Mouse (Mus musculus): Measurements from ENCODE around the gene Per2. TPM values are rescaled to one million over a fixed set of nuclear protein-coding genes. Genes with fewer than 3 reads are reported as not detected.
A peak's percentile ranks its signal among the peaks of the same experiment; 100 is the strongest.

Gene Per2
- polyA plus RNA-seq (2015; fragmentation: Nextera tagmentation; extraction: Ambion mirVana): 2.4 and 2.8 TPM in 2 replicates

GRCm38 (mm10) chr1:91459059-91459809 lies at the start of gene Per2:
Gene Per2 (minus strand): TSS chr1:91459324.
- Histone ChIP-seq H3K4me1 (replicated peaks; ENCODE audit: control insufficient read depth, insufficient read depth) (peaks cover 27% of the 10 kb centered on the region), H3K27ac (replicated peaks) (peak within 1 kb of the TSS; percentile 98), H3K9ac (ENCODE audit: low read length) (peak within 1 kb of the TSS; percentile 82), H3K9me3 (ENCODE audit: control insufficient read depth, low read length) (no peaks in the 10 kb centered on the region), H3K27me3 (ENCODE audit: control insufficient read depth, insufficient read depth, low read length) (no peaks in the 10 kb centered on the region), H3K4me3 (ENCODE audit: low read depth, low read length) (peak within 1 kb of the TSS; percentile 72), H3K36me3 (ENCODE audit: control insufficient read depth, insufficient read depth, low read length) (no peaks in the 10 kb centered on the region), H3K4me2 (replicated peaks; ENCODE audit: low read depth) (peak within 1 kb of the TSS; percentile 77)
- TF ChIP-seq CTCF (IDR thresholded peaks at IDR 0.05; ENCODE audit: low read depth) (peak; percentile 64), EP300 (optimal IDR thresholded peaks at IDR 0.05) (peak; percentile 64)
- peak; percentile 100 for DNase-seq (ENCODE audit: low spot score)
- peak; percentile 91 for ATAC-seq (ENCODE audit: low FRiP score, low TSS enrichment)
- WGBS: under 1% methylated on average over 83 of the region's 91 CpGs

DNA sequence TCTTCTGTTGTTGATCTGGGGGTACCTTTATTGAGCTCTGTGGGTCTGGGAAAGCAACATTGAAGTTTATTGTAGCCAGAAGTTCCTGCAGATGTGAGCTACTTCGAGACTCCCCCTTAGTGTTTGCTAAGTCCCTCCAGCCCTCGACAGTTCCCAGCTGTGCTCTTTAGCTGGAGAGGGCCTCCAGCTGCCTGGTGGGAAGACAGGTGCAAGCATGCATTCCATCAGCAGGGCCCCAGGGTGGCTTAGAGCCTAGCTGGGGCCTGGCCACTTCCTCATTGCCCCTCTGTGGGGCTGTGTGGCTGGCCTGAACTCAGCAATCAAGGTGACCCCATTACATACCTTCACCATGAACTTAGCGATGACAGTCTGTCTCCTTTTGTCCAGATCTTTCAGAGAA lies 45.5 kb upstream of the Per2 start:
- no peak for DNase-seq (ENCODE audit: low spot score)
- no peak for ATAC-seq (ENCODE audit: low FRiP score, low TSS enrichment)
- Histone ChIP-seq H3K4me1 (replicated peaks; ENCODE audit: control insufficient read depth, insufficient read depth) (no peaks in the 10 kb centered on the region), H3K4me2 (replicated peaks; ENCODE audit: low read depth) (no peak overlapping the region), H3K27me3 (ENCODE audit: control insufficient read depth, insufficient read depth, low read length) (no peaks in the 10 kb centered on the region), H3K27ac (replicated peaks) (no peak overlapping the region), H3K4me3 (ENCODE audit: low read depth, low read length) (no peak overlapping the region), H3K9me3 (ENCODE audit: control insufficient read depth, low read length) (no peaks in the 10 kb centered on the region), H3K9ac (ENCODE audit: low read length) (no peak overlapping the region), H3K36me3 (ENCODE audit: control insufficient read depth, insufficient read depth, low read length) (peaks cover 3% of the 10 kb centered on the region; the same call in 1 of the 2 replicates)
- 35% methylated on average over 3 of the region's 3 CpGs for WGBS
- TF ChIP-seq CTCF (IDR thresholded peaks at IDR 0.05; ENCODE audit: low read depth): no peak

DNA sequence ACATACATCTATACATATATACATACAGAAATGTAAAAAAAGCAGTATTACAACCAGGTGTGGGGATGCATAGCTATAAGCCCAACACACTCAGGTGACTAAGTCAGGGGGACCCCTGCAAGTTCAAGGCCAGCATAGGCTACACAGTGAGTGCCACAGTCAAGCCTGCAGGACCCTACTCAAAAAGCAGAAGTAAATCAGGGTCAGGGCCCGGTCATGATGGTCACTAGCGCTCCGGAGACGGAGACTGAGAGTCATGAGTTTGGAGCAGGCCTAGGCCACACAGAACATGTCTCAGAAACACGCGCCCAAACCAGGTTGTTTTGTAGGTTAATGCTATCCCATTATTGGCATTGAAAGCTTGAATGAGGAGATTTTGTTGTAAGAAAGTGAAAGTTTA lies 39.5 kb upstream of the Per2 start:
- ATAC-seq (ENCODE audit: low FRiP score, low TSS enrichment) (no peak), DNase-seq (ENCODE audit: low spot score) (no peak)
- Histone ChIP-seq H3K27me3 (ENCODE audit: control insufficient read depth, insufficient read depth, low read length) (no peaks in the 10 kb centered on the region), H3K36me3 (ENCODE audit: control insufficient read depth, insufficient read depth, low read length) (no peaks in the 10 kb centered on the region), H3K4me2 (replicated peaks; ENCODE audit: low read depth) (no peak overlapping the region), H3K9ac (ENCODE audit: low read length) (no peak overlapping the region), H3K4me1 (replicated peaks; ENCODE audit: control insufficient read depth, insufficient read depth) (peaks cover 4% of the 10 kb centered on the region; the same call in 1 of the 2 replicates), H3K4me3 (ENCODE audit: low read depth, low read length) (no peak overlapping the region), H3K9me3 (ENCODE audit: control insufficient read depth, low read length) (no peaks in the 10 kb centered on the region), H3K27ac (replicated peaks) (no peak overlapping the region)
- 92% methylated on average over 6 of the region's 6 CpGs for WGBS
- no peak for TF ChIP-seq EP300 (optimal IDR thresholded peaks at IDR 0.05)
- TF ChIP-seq CTCF (IDR thresholded peaks at IDR 0.05; ENCODE audit: low read depth): no peak

- H3K9ac ChIP-seq (ENCODE audit: low read length): peak overlapping the region; percentile 76
Measured at GRCm38 (mm10) chr1:91495321-91495720, 36.2 kb upstream of the Per2 start.

DNA sequence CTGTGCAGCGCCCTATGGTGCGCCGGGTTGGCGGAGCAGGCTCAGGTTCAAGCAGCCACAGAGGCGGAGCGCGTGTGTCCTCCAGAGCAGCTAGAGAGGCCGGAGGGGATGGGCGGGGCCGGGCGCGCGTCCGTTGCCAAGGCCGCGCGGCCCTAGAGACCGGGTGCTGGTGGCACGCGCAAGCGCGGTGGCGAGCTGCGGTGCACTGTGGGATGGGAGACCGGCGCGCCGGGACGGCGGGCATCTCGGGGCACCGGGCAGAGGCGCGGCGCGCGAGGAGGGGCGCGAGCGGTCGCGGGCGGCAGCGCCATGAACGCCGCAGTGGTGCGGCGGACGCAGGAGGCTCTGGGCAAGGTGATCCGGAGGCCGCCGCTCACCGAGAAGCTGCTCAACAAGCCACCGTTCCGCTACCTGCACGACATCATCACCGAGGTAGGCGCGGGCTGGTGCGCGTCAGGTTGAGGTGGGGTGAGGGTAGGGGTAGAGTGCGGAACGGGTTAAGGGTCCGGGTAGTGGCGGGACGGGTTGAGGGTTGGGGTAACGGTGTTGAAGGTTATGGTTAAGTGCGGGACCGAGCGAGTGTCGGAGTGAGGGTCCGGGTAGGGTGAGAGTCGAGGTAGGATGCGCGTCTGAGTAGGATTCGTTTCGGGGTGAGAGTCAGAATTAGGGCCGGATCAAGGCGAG lies 35.5 kb upstream of the Per2 start, which contains the start of gene Traf3ip1:
TSS of gene Traf3ip1 (plus strand) at position 191 of the 684 bp plus-strand sequence.
- WGBS: under 1% methylated on average over 79 of the region's 79 CpGs

More at GRCm38 (mm10) chr1:91495321-91495720, 36.2 kb upstream of the Per2 start:
- peak overlapping the region; percentile 79 for H3K4me2 ChIP-seq (replicated peaks; ENCODE audit: low read depth)
- H3K4me3 ChIP-seq (ENCODE audit: low read depth, low read length): peak overlapping the region; percentile 83
- DNase-seq (ENCODE audit: low spot score) (no peak), ATAC-seq (ENCODE audit: low FRiP score, low TSS enrichment) (no peak)
- peaks cover 4% of the 10 kb centered on the region; the same call in 1 of the 2 replicates for H3K4me1 ChIP-seq (replicated peaks; ENCODE audit: control insufficient read depth, insufficient read depth)
- TF ChIP-seq EP300 (optimal IDR thresholded peaks at IDR 0.05): no peak
- TF ChIP-seq CTCF (IDR thresholded peaks at IDR 0.05; ENCODE audit: low read depth): no peak
- no peaks in the 10 kb centered on the region for H3K36me3 ChIP-seq (ENCODE audit: control insufficient read depth, insufficient read depth, low read length)
- no peaks in the 10 kb centered on the region for H3K9me3 ChIP-seq (ENCODE audit: control insufficient read depth, low read length)
- no peaks in the 10 kb centered on the region for H3K27me3 ChIP-seq (ENCODE audit: control insufficient read depth, insufficient read depth, low read length)
- H3K27ac ChIP-seq (replicated peaks): no peak overlapping the region
- 31% methylated on average over 5 of the region's 5 CpGs for WGBS

More for the DNA sequence above, 35.5 kb upstream of the Per2 start, which contains the start of gene Traf3ip1:
- Histone ChIP-seq H3K27ac (replicated peaks) (no peak within 1 kb of the TSS), H3K36me3 (ENCODE audit: control insufficient read depth, insufficient read depth, low read length) (no peaks in the 10 kb centered on the region), H3K9me3 (ENCODE audit: control insufficient read depth, low read length) (no peaks in the 10 kb centered on the region), H3K4me2 (replicated peaks; ENCODE audit: low read depth) (peak within 1 kb of the TSS; percentile 79), H3K4me1 (replicated peaks; ENCODE audit: control insufficient read depth, insufficient read depth) (peaks cover 4% of the 10 kb centered on the region; the same call in 1 of the 2 replicates), H3K27me3 (ENCODE audit: control insufficient read depth, insufficient read depth, low read length) (no peaks in the 10 kb centered on the region), H3K4me3 (ENCODE audit: low read depth, low read length) (peak within 1 kb of the TSS; percentile 83), H3K9ac (ENCODE audit: low read length) (peak within 1 kb of the TSS; percentile 76)
- DNase-seq (ENCODE audit: low spot score) (peak; percentile 96), ATAC-seq (ENCODE audit: low FRiP score, low TSS enrichment) (peak; percentile 95)
- 0 out of 2 replicates have a peak, but pooled peaks have one; percentile 0 for TF ChIP-seq CTCF (IDR thresholded peaks at IDR 0.05; ENCODE audit: low read depth)
- TF ChIP-seq EP300 (optimal IDR thresholded peaks at IDR 0.05): no peak
